ENCODE assay signal across 8 mouse cellular contexts in genomic region chr9:65666042-65666441, GRCm38 (mm10). TPM values are rescaled to one million over a fixed set of nuclear protein-coding genes. Genes with fewer than 3 reads are reported as not detected.
A peak's percentile ranks its signal among the peaks of the same experiment; 100 is the strongest.
DNase-seq lines count a peak whose midpoint lies in the region; ATAC-seq lines count a peak whose summit lies in the region.

No protein-coding gene starts in this region.

- no peak for ATAC-seq in cerebellum, adult (ENCODE audit: insufficient number of reproducible peaks, low FRiP score, low TSS enrichment)

- peak; percentile 47 for DNase-seq in cerebellum, adult 11 months
- DNase-seq in MN1 (ENCODE audit: low spot score): peak; percentile 69
- DNase-seq in cerebellum, postnatal 14 days: peak; percentile 80 to 88
- DNase-seq in gastrocnemius, postnatal 10 days: peak; percentile 74
- peak; percentile 84 for DNase-seq in kidney, postnatal 14 days
- peak; percentile 80 for DNase-seq in lung, postnatal 25 days (ENCODE audit: low spot score)
- peak; percentile 29 for DNase-seq in right cerebral cortex, postnatal 25 days

RNA-seq across cellular contexts. Expression of gene Oaz2, which starts 1.8 kb away (rescaled TPM):
- total RNA-seq in gastrocnemius, postnatal 10 days (2021): 100 to 1,000 TPM; 248 to 260 TPM

RNA-seq across cellular contexts. Expression of gene Rbpms2, which starts 36.6 kb away (rescaled TPM):
- 1 to 10 TPM; 2.4 to 4.0 TPM for total RNA-seq in gastrocnemius, postnatal 10 days (2021)

Comparison
In these comparisons a context has a peak if more than half of its experiments do, and no peak if none do; other contexts are left out.
1. DNase-seq: peak in every context shown above with its lines; median percentile 84 in cerebellum, postnatal 14 days; 84 in kidney, postnatal 14 days; 80 in lung, postnatal 25 days; 74 in gastrocnemius, postnatal 10 days; 69 in MN1; 47 in cerebellum, adult 11 months; 29 in right cerebral cortex, postnatal 25 days.